Mouse (Mus musculus): Measurements from ENCODE around the gene Dnaja2. TPM values are rescaled to one million over a fixed set of nuclear protein-coding genes. Genes with fewer than 3 reads are reported as not detected.

Gene Dnaja2
- polyA plus RNA-seq, 1 experiment from 2014 or later, result 154 TPM

GRCm38 (mm10) chr8:85533434-85533833, 21.7 kb downstream of the Dnaja2 start:
- Histone ChIP-seq H3K27me3 (replicated peaks; ENCODE audit: control insufficient read depth, insufficient read depth, low read length) (no peaks in the 10 kb centered on the region), H3K27ac (ENCODE audit: low read depth) (no peak overlapping the region), H3K4me1 (replicated peaks; ENCODE audit: control insufficient read depth, insufficient read depth, low read length) (no peaks in the 10 kb centered on the region), H3K4me3 (ENCODE audit: low read depth, low read length) (no peak overlapping the region), H3K9ac (ENCODE audit: low read length) (no peak overlapping the region), H3K4me2 (ENCODE audit: low read length) (no peak overlapping the region), H3K9me3 (ENCODE audit: control insufficient read depth, low read length) (no peaks in the 10 kb centered on the region), H3K36me3 (ENCODE audit: control insufficient read depth, insufficient read depth, low read length) (peaks cover 36% of the 10 kb centered on the region)
- no peak for ATAC-seq (replicated peaks; ENCODE audit: low FRiP score, low TSS enrichment, low read depth)
- 69% methylated on average over 2 of the region's 2 CpGs for WGBS
- DNase-seq (ENCODE audit: low spot score), result no peak

GRCm38 (mm10) chr8:85532843-85533242, 22.3 kb downstream of the Dnaja2 start:
- Histone ChIP-seq H3K4me3 (ENCODE audit: low read depth, low read length) (no peak overlapping the region), H3K9ac (ENCODE audit: low read length) (no peak overlapping the region), H3K36me3 (ENCODE audit: control insufficient read depth, insufficient read depth, low read length) (peaks cover 30% of the 10 kb centered on the region), H3K27ac (ENCODE audit: low read depth) (no peak overlapping the region), H3K4me1 (replicated peaks; ENCODE audit: control insufficient read depth, insufficient read depth, low read length) (no peaks in the 10 kb centered on the region), H3K9me3 (ENCODE audit: control insufficient read depth, low read length) (no peaks in the 10 kb centered on the region), H3K27me3 (replicated peaks; ENCODE audit: control insufficient read depth, insufficient read depth, low read length) (no peaks in the 10 kb centered on the region), H3K4me2 (ENCODE audit: low read length) (no peak overlapping the region)
- 90% methylated on average over 4 of the region's 4 CpGs for WGBS
- ATAC-seq (replicated peaks; ENCODE audit: low FRiP score, low TSS enrichment, low read depth), result no peak
- no peak for DNase-seq (ENCODE audit: low spot score)

- no peak overlapping the region for H3K4me3 ChIP-seq (ENCODE audit: low read depth, low read length)
- DNase-seq (ENCODE audit: low spot score), result no peak
- H3K27me3 ChIP-seq (replicated peaks; ENCODE audit: control insufficient read depth, insufficient read depth, low read length), result no peaks in the 10 kb centered on the region
- WGBS, result 76% methylated on average over 3 of the region's 3 CpGs
- H3K4me1 ChIP-seq (replicated peaks; ENCODE audit: control insufficient read depth, insufficient read depth, low read length), result no peaks in the 10 kb centered on the region
- H3K4me2 ChIP-seq (ENCODE audit: low read length), result no peak overlapping the region
- no peak for ATAC-seq (replicated peaks; ENCODE audit: low FRiP score, low TSS enrichment, low read depth)
- no peak overlapping the region for H3K27ac ChIP-seq (ENCODE audit: low read depth)
- H3K9me3 ChIP-seq (ENCODE audit: control insufficient read depth, low read length), result no peaks in the 10 kb centered on the region
- H3K36me3 ChIP-seq (ENCODE audit: control insufficient read depth, insufficient read depth, low read length), result peaks cover 17% of the 10 kb centered on the region
- H3K9ac ChIP-seq (ENCODE audit: low read length), result no peak overlapping the region
These were observed 23.7 kb downstream of the Dnaja2 start for GRCm38 (mm10) chr8:85531471-85531870.

- Histone ChIP-seq H3K4me3 (ENCODE audit: low read depth, low read length) (no peak overlapping the region), H3K36me3 (ENCODE audit: control insufficient read depth, insufficient read depth, low read length) (peaks cover 10% of the 10 kb centered on the region), H3K9ac (ENCODE audit: low read length) (no peak overlapping the region), H3K9me3 (ENCODE audit: control insufficient read depth, low read length) (no peaks in the 10 kb centered on the region), H3K4me1 (replicated peaks; ENCODE audit: control insufficient read depth, insufficient read depth, low read length) (no peaks in the 10 kb centered on the region), H3K4me2 (ENCODE audit: low read length) (no peak overlapping the region), H3K27me3 (replicated peaks; ENCODE audit: control insufficient read depth, insufficient read depth, low read length) (no peaks in the 10 kb centered on the region), H3K27ac (ENCODE audit: low read depth) (no peak overlapping the region)
- 92% methylated on average over 1 of the region's 1 CpGs for WGBS
- DNase-seq (ENCODE audit: low spot score), result no peak
- no peak for ATAC-seq (replicated peaks; ENCODE audit: low FRiP score, low TSS enrichment, low read depth)
These were observed 24.4 kb downstream of the Dnaja2 start for GRCm38 (mm10) chr8:85530717-85531116.

GRCm38 (mm10) chr8:85528959-85529358, 26.2 kb downstream of the Dnaja2 start:
- Histone ChIP-seq H3K9ac (ENCODE audit: low read length) (no peak overlapping the region), H3K4me1 (replicated peaks; ENCODE audit: control insufficient read depth, insufficient read depth, low read length) (no peaks in the 10 kb centered on the region), H3K27me3 (replicated peaks; ENCODE audit: control insufficient read depth, insufficient read depth, low read length) (no peaks in the 10 kb centered on the region), H3K4me3 (ENCODE audit: low read depth, low read length) (no peak overlapping the region), H3K27ac (ENCODE audit: low read depth) (no peak overlapping the region), H3K4me2 (ENCODE audit: low read length) (no peak overlapping the region), H3K9me3 (ENCODE audit: control insufficient read depth, low read length) (no peaks in the 10 kb centered on the region), H3K36me3 (ENCODE audit: control insufficient read depth, insufficient read depth, low read length) (peaks cover 6% of the 10 kb centered on the region; the same call in 1 of the 2 replicates)
- 70% methylated on average over 3 of the region's 3 CpGs for WGBS
- DNase-seq (ENCODE audit: low spot score) (no peak), ATAC-seq (replicated peaks; ENCODE audit: low FRiP score, low TSS enrichment, low read depth) (no peak)

DNA sequence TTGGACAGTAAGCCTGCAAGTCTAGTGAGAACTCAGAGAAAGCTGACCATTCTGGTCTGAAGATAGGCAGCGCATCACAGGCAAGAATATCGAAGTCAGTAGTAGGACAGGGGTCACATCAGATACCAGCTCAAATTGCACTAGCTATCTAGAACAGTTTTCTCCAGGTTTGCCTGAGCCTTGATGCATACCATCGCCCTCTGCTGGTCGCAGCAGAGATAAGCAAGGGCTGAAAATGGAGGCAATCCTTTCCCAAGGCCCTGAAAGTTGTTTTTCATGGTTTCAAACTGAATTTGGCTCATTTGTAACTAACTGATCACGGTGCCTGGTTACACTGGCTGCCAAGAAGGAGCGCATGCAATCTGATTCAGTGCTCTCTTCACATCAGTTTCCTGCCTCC, 29.0 kb downstream of the Dnaja2 start:
- Histone ChIP-seq H3K9me3 (ENCODE audit: control insufficient read depth, low read length) (no peaks in the 10 kb centered on the region), H3K4me3 (ENCODE audit: low read depth, low read length) (no peak overlapping the region), H3K27ac (ENCODE audit: low read depth) (no peak overlapping the region), H3K36me3 (ENCODE audit: control insufficient read depth, insufficient read depth, low read length) (peaks cover 22% of the 10 kb centered on the region), H3K9ac (ENCODE audit: low read length) (no peak overlapping the region), H3K4me2 (ENCODE audit: low read length) (no peak overlapping the region), H3K4me1 (replicated peaks; ENCODE audit: control insufficient read depth, insufficient read depth, low read length) (no peaks in the 10 kb centered on the region), H3K27me3 (replicated peaks; ENCODE audit: control insufficient read depth, insufficient read depth, low read length) (no peaks in the 10 kb centered on the region)
- WGBS, result 29% methylated on average over 6 of the region's 6 CpGs
- DNase-seq (ENCODE audit: low spot score) (peak; percentile 74), ATAC-seq (replicated peaks; ENCODE audit: low FRiP score, low TSS enrichment, low read depth) (no peak; the same call in 1 of the 2 replicates)

GRCm38 (mm10) chr8:85524086-85524485, 31.1 kb downstream of the Dnaja2 start:
- Histone ChIP-seq H3K4me3 (ENCODE audit: low read depth, low read length) (no peak overlapping the region), H3K4me2 (ENCODE audit: low read length) (no peak overlapping the region), H3K4me1 (replicated peaks; ENCODE audit: control insufficient read depth, insufficient read depth, low read length) (no peaks in the 10 kb centered on the region), H3K9ac (ENCODE audit: low read length) (no peak overlapping the region), H3K9me3 (ENCODE audit: control insufficient read depth, low read length) (no peaks in the 10 kb centered on the region), H3K27ac (ENCODE audit: low read depth) (no peak overlapping the region), H3K36me3 (ENCODE audit: control insufficient read depth, insufficient read depth, low read length) (peaks cover 35% of the 10 kb centered on the region), H3K27me3 (replicated peaks; ENCODE audit: control insufficient read depth, insufficient read depth, low read length) (no peaks in the 10 kb centered on the region)
- WGBS, result 98% methylated on average over 7 of the region's 7 CpGs
- DNase-seq (ENCODE audit: low spot score) (no peak), ATAC-seq (replicated peaks; ENCODE audit: low FRiP score, low TSS enrichment, low read depth) (no peak)

DNA sequence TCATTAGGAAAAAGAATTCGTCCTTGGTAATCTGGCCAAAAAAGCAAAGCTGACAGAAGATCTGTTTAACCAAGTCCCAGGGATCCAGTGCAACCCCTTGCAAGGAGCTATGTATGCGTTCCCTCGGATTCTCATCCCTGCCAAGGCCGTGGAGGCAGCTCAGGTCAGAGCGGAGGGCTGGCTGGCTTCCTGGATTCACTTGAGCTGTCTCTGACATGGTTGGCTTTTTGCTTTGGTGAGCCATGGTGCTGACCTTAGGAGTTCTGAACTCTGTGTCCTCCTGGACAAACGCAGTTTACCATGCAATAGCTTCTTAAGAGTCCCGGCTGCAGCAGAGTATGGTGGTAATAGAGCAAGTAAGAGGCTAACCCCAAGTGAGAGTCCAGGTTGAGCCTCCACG, 33.8 kb downstream of the Dnaja2 start:
- H3K4me1 ChIP-seq (replicated peaks; ENCODE audit: control insufficient read depth, insufficient read depth, low read length), result no peaks in the 10 kb centered on the region
- 90% methylated on average over 8 of the region's 8 CpGs for WGBS
- H3K4me2 ChIP-seq (ENCODE audit: low read length), result no peak overlapping the region
- no peak overlapping the region for H3K27ac ChIP-seq (ENCODE audit: low read depth)
- peaks cover 42% of the 10 kb centered on the region for H3K36me3 ChIP-seq (ENCODE audit: control insufficient read depth, insufficient read depth, low read length)
- no peaks in the 10 kb centered on the region for H3K9me3 ChIP-seq (ENCODE audit: control insufficient read depth, low read length)
- no peak overlapping the region for H3K9ac ChIP-seq (ENCODE audit: low read length)
- no peak overlapping the region for H3K4me3 ChIP-seq (ENCODE audit: low read depth, low read length)
- ATAC-seq (replicated peaks; ENCODE audit: low FRiP score, low TSS enrichment, low read depth) (no peak), DNase-seq (ENCODE audit: low spot score) (no peak)
- H3K27me3 ChIP-seq (replicated peaks; ENCODE audit: control insufficient read depth, insufficient read depth, low read length), result no peaks in the 10 kb centered on the region

GRCm38 (mm10) chr8:85520586-85520985, 34.6 kb downstream of the Dnaja2 start:
- H3K9ac ChIP-seq (ENCODE audit: low read length), result no peak overlapping the region
- WGBS, result 95% methylated on average over 4 of the region's 4 CpGs
- H3K27me3 ChIP-seq (replicated peaks; ENCODE audit: control insufficient read depth, insufficient read depth, low read length), result no peaks in the 10 kb centered on the region
- no peaks in the 10 kb centered on the region for H3K4me1 ChIP-seq (replicated peaks; ENCODE audit: control insufficient read depth, insufficient read depth, low read length)
- no peak for DNase-seq (ENCODE audit: low spot score)
- H3K27ac ChIP-seq (ENCODE audit: low read depth), result no peak overlapping the region
- H3K36me3 ChIP-seq (ENCODE audit: control insufficient read depth, insufficient read depth, low read length), result peaks cover 46% of the 10 kb centered on the region
- no peak for ATAC-seq (replicated peaks; ENCODE audit: low FRiP score, low TSS enrichment, low read depth)
- no peak overlapping the region for H3K4me3 ChIP-seq (ENCODE audit: low read depth, low read length)
- no peaks in the 10 kb centered on the region for H3K9me3 ChIP-seq (ENCODE audit: control insufficient read depth, low read length)
- no peak overlapping the region for H3K4me2 ChIP-seq (ENCODE audit: low read length)

Measured in intestine, embryonic 14.5 days (tissue).